ENCODE assay signal across 22 mouse cellular contexts in genomic region chr2:116559350-116559749, GRCm38 (mm10).
"Had no signal": no experiment of that assay in that cellular context is flagged by ENCODE, and none has a peak within 500 bp of the region (broad histone marks: within the 10 kb centered on the region; RNA-seq: fewer than 3 reads in every experiment).

No protein-coding gene starts in this region.

- H3K4me1 ChIP-seq: heart, embryonic 13.5 days; heart, embryonic 15.5 days; hindbrain, embryonic 13.5 days; hindbrain, embryonic 15.5 days; kidney, embryonic 15.5 days; limb, embryonic 13.5 days; limb, embryonic 15.5 days; liver, embryonic 12.5 days had no signal

- DNase-seq: gastrocnemius, postnatal 14 days; gastrocnemius, postnatal 36 days; heart, adult 18-20 months; heart, postnatal 14 days; kidney, adult 11 months; kidney, adult 2 months; kidney, adult 9 months; kidney, postnatal 14 days; kidney, postnatal 36 days had no signal

- H3K4me3 ChIP-seq: heart, embryonic 13.5 days; heart, embryonic 15.5 days; hindbrain, embryonic 13.5 days; hindbrain, embryonic 15.5 days; kidney, embryonic 15.5 days; layer of hippocampus, adult 2 months; left cerebral cortex, adult 2 months; limb, embryonic 13.5 days; limb, embryonic 15.5 days; liver, embryonic 12.5 days had no signal

- H3K27ac ChIP-seq: heart, embryonic 13.5 days; heart, embryonic 15.5 days; hindbrain, embryonic 13.5 days; hindbrain, embryonic 15.5 days; hindbrain, postnatal 0 days; kidney, embryonic 15.5 days; kidney, postnatal 0 days; layer of hippocampus, adult 2 months; left cerebral cortex, adult 2 months; limb, embryonic 13.5 days; limb, embryonic 15.5 days; liver, embryonic 12.5 days; liver, embryonic 14.5 days had no signal

- H3K9me3 ChIP-seq: heart, embryonic 15.5 days; hindbrain, embryonic 15.5 days; kidney, embryonic 15.5 days; limb, embryonic 15.5 days had no signal

- H3K27me3 ChIP-seq: heart, embryonic 13.5 days; heart, embryonic 15.5 days; hindbrain, embryonic 13.5 days; hindbrain, embryonic 15.5 days; kidney, embryonic 15.5 days; limb, embryonic 13.5 days; limb, embryonic 15.5 days; liver, embryonic 12.5 days had no signal

- H3K36me3 ChIP-seq: heart, embryonic 13.5 days; heart, embryonic 15.5 days; hindbrain, embryonic 13.5 days; hindbrain, embryonic 15.5 days; kidney, embryonic 15.5 days; limb, embryonic 13.5 days; limb, embryonic 15.5 days; liver, embryonic 12.5 days had no signal
